Mouse (Mus musculus) bone marrow, adult 2 months (tissue): ENCODE data around the gene Phf23.

Source experiments
- CTCF ChIP-seq: fragments of 200-500 bp; IDR thresholded peaks from 2 replicates; pipeline ENCODE4 v1.5.1; 2011; ENCODE audit warnings: low read length, control low read depth; ENCODE audit not compliant: control insufficient read depth, insufficient read depth
- POLR2A ChIP-seq: fragments of 200-500 bp; IDR thresholded peaks from 2 replicates; pipeline ENCODE4 v1.6.1; 2011; ENCODE audit warnings: low read depth, mild to moderate bottlenecking, control low read depth, low read length, borderline replicate concordance; ENCODE audit not compliant: control insufficient read depth

DNA sequence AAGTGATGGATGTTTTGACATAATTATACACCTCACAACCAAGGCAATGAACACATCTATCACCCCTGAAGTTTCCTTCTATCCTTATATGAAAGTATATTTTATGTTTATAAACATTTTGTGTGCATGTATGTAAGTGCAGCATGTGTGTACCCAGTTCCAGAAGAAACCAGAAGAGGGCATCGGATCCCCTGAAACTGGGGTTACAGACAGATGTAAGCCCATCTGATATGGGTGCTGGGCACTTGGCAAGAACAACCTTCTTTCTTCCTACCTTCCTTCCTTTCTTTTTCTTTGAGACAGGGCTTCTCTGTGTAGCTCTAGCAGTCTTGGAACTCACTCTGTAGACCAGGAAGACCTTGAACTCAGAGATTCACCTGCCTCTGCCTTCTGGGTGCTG lies 39.4 kb upstream of the Phf23 start:
- TF ChIP-seq POLR2A (no peak), CTCF (no peak)
